Mouse (Mus musculus): ENCODE results near the gene Olfr70.

The Olfr70 gene

DNA sequence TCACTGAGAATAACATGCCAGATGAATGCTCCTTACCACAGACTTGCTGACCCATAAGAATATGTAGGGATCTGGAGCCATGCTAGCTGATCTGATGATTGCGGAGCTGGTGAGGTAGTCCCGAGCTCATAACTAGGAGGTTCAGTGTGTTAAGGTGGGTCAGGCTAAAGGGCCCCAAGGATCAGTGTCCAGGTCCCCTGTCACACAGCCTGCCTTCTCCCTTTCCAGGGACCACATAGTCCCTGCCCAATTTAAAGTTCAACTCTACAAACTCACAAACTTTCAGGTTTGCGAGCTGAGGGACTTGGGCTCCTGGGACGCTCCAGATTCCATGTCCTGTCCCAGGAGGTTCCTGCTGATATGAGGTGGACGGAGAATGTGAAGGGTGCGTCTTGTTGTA is at the start of gene Olfr70:
Gene Olfr70, minus strand, starts transcription at position 101 of the 400 bp plus-strand sequence.
- no peak for DNase-seq (ENCODE audit: low read depth, low spot score)

DNA sequence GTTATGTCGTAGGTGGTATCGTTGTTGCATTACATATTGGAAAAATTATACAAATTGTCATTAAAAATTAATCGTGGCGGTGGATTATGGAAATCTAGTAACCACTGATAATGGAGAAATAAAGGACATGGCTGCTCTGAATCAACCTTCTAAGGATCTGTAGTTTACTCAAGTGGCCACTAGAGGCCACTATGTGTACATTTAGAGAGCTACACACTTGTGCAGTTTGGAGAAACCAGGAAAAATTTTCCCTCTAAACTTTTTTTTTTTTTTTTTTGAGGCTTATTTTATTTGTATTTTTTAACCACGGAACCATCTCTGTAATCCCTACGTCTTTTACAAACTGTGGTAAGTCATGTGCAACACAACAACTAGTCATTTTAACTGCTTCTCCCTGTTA is 44.6 kb upstream of the Olfr70 start:
- DNase-seq (ENCODE audit: low read depth, low spot score): no peak

DNA sequence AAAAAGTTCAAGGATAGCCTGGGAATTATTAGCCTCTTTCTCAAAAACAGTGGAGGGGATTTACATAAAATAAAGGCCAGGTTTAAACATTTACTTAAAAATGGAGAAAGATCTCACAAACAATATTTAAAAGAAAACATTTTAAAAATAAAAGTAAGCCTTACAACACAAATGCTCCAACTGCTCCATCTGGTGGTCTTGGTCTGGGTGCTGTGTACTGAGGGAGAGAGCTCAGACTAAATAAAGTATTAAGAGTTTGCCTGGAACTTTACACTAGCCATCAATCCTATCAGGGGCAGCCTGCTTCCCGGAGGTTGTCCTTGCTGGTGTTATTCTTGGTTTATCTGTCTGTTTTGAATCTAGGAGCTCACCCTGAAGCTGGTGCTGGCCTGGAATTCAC is 42.5 kb upstream of the Olfr70 start:
- no peak for DNase-seq (ENCODE audit: low read depth, low spot score)

DNA sequence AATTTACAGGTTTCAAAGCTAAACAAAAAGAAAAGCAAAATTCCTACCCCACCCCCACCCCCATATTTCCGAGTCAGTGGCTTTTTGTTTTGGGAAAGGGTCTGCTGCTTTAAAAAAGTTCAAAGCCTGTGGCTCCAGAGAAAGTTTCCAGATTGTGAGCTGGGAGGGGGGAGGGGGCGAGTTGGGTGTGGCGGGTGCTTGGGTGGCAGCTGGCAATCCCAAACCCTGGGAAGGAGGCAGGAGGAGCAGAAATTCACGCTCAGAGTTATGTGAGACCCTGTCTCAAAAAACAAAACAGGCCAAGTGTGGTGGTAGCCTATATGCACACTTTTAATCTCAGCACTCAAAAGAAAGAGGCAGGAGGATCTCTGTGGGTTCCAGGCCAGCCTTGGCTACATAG is 42.0 kb upstream of the Olfr70 start:
- DNase-seq (ENCODE audit: low read depth, low spot score): no peak

DNA sequence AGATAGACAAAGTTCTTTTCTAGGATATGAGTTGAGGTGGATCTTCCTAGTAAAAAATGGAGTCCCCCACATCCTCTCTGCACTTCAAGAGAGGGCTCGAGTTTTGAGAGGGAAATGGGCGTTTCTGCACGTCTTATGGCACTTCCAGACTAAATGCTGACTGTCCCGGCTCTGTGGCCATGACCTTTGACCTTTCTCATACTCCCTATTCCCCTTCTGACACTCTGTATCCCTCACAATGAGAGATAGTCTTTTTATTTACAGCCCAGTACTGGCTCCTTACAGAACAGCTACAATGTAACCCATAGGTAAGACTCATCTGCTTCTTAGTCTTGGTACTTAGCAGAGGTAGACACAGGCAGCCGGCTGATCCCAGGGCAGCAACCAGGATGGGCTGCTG is 40.9 kb upstream of the Olfr70 start:
- DNase-seq (ENCODE audit: low read depth, low spot score): no peak

DNA sequence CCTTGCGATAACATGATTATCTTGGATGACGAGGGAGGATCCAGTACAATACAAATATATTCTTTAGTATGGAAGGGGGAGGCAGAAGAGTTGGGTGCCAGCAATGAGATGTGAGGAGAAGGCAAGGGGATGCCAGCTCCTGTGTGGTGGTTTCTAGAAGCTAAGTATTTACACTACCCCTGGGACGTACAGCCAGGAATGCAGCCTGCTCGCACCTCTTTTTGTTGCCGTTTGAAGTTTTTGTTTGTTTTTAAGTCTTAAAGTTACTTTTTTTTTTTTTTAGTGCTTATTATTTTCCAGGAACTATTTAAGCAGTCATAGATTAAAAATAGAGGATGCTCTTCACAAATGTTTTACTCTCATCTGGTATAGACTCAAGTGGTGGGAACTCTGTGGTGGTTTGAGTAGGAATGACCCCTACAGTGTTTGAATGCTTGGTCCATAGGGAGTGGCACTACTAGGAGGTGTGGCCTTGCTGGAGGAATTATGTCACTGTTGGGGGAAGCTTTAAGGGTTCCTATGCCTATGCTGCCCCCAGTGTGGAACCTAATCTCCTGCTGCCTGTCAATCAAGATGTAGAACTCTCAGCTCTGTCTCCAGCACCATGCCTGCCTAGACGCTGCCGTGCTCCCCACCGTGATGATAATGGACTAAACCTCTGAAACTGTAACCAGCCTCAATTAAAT is 38.5 kb upstream of the Olfr70 start:
- no peak for DNase-seq (ENCODE audit: low read depth, low spot score)

DNA sequence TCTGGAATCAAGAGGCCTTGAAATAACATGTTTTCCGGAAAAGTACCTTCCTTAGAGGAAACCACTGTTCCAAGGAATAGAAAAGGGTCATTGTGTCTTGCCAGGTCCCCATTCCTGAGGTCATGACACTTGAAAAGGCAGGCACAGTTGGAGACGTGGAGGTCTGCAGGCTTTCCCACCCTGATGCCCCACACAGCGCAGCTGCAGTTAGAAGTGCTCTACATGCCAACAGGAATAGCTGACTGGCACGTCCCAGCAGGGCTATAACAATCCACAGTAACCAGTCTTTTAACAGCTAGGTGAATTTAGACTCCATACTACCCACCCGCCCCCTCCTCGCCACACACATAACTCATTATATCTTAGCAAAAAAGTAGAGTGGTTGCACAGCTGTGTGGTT is 36.5 kb upstream of the Olfr70 start:
- no peak for DNase-seq (ENCODE audit: low read depth, low spot score)

DNA sequence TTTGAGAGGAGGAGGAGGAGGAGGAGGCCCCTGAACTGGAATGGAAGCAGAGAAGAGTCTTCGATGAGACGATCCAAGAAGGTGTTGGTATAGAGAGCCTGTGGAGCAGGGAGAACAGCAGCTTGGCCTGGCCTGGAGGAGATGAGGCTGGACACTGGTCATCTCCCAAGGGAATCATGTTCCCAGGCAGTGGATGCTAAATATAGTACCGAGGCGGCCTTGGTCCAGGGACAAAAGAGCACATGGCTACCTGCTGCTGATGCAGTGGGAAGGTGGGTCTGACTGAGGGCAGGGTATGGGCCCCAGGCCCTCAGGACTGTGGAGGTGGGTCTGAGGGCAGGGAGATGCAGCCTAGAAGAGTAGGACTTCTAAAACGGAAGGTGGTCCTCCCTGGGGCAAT is 32.6 kb upstream of the Olfr70 start:
- DNase-seq (ENCODE audit: low read depth, low spot score): no peak

DNA sequence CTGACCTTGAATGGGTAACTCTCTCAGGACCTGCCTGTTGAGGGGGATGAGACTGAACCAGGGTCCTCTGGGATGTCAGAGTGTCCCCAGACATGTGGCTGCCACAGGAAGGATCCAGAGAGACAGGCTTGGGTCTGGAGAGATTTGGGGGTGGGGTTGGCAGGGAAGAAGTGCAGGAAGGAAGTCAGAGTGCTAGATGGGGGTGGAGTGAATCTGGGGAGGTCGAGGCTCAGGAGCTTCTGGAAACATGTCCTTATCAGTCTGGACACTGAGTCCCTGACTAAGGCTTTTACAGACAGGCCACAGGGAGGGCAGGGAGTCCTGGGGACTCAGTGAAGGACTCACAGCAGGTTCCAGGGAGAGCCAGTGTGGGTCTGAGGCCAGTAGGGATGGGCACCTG is 31.6 kb upstream of the Olfr70 start:
- no peak for DNase-seq (ENCODE audit: low read depth, low spot score)

DNA sequence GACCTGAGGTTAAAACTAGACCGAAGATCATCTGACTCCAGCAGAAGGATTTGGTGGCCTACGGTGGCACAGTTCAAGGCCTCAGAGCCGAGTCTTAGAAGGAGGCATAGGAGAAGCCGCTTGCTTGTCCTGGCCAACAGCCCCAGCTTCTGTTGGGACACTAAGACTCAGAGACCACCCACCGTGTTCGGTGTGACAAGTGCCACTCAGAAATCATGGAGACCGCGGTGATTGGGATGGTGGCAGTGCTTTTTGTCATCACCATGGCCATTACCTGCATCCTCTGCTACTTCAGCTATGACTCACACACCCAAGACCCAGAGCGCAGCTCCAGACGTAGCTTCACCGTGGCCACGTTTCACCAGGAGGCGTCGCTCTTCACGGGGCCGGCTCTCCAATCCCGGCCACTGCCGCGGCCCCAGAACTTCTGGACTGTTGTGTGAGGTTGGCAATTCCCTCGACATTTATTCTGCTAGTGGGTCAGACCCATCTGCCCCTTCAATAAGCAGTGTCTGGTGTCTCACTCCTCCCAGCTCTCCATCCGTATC is 30.2 kb upstream of the Olfr70 start:
- DNase-seq (ENCODE audit: low read depth, low spot score): no peak

DNA sequence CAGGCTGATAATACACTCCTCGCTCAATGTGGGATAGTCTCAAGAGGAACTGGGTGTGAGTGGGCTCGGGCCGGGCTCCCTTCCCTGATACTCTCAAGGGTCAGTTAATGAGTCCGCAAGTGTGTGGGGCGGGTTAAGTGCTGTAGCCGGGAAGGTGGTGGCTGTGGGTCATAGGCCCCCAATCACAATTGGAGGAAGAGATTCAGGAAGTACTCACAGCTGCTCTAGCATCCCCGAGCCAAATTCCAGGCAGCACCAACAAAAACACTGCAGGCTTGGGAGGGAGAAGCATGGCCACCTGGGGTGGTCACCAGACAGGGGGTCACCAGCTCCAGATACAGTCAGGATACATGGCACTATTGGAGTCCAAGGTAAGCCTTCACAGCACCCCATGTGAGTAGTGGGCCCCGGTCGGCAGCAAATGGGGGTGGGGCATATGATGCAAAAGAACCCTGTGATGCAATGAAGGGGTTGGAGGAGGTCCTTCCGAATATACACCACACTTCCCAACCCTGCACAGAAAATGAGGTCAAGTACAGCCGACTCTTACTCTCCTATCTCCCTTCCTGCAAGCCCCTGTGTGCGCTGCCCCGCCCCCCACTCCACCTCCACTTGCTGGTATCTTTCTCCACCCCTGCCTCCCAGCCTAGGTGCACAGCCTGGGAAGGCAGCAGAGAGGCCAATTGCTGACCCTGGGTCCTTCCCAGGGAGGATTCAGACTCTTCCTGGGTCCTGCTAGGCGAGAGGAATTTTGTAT is 29.4 kb upstream of the Olfr70 start, which contains the start of gene Spaar:
Gene Spaar, plus strand, starts transcription at position 241 of the 757 bp plus-strand sequence.
- DNase-seq (ENCODE audit: low read depth, low spot score): no peak

DNA sequence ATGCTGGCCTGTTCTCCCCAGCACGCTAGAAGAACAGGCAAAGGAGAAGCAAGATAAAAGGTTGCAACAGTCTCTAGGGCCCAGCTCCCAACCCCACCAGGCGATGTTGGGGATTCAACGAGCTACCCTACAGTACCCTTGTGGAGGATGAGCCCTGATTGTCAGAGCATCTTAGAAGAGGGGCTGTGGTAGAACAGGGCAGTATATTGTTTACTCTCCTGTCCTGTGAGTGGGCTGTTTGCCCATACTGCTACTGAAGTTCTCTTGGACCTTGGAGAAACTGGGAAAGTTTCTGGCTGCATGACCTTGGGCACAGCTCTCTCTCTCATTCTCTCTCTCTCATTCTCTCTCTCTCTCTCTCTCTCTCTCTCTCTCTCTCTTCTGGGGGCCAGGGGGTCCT is 28.5 kb upstream of the Olfr70 start:
- DNase-seq (ENCODE audit: low read depth, low spot score): no peak

DNA sequence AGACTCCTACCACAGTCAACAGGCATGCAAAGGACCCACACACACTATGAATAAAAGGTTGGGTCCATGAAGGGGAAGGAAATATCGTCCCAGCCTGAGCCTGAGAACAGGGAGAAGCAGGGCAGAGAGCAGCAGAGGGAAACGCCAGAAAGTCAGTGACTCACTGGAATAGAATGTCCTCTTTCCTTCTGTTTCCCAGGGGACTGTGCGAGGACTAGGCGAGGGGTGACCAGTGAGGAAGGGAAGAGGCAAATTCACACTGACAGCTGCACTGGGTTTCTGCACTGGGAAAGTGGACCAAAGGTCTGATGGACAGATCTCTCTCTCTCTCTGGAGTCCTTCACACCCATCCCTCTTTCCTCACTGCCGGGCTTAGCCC is 28.0 kb upstream of the Olfr70 start:
- DNase-seq (ENCODE audit: low read depth, low spot score): no peak

DNA sequence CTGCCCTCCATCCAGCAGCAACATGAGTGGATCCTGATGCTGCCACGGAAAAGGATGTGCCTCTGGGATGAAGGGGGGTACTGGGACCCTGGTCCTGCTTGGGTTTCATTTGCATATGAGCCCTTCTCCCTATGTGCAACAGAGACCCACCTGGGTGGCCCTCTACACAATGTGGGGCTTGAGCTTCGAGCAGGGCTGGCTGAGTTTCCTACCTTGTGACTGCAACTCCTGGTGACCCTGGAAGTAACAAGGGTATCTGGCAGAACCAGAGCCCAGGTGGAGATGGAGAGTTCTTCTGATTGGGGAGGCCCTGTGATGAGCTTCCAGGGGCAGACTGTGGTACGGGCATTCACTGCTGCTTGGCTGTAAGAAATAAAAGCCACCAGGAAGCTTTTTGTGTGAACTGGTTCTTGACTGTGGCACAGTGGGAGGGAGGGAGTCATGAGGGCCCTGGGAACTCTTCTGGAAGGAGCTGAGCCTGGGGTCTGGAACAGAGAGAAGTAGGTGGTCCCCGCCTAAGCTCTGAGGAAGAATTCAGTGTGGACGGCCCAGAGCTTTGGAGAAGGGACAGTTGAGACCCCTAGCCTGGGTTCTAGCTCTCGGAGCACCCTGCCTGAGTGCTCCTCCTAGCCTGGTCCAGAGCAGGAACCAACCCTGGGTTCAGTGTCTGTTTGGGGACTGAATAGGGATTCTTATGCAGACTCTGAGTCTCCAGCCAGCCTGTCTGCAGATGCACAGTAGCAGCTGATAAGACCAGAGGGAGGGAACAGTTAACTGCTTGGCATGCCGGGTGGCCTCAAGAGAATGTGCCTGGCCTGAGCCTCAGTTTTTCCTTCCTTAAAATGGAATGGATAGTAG is 27.3 kb upstream of the Olfr70 start:
- DNase-seq (ENCODE audit: low read depth, low spot score): no peak

DNA sequence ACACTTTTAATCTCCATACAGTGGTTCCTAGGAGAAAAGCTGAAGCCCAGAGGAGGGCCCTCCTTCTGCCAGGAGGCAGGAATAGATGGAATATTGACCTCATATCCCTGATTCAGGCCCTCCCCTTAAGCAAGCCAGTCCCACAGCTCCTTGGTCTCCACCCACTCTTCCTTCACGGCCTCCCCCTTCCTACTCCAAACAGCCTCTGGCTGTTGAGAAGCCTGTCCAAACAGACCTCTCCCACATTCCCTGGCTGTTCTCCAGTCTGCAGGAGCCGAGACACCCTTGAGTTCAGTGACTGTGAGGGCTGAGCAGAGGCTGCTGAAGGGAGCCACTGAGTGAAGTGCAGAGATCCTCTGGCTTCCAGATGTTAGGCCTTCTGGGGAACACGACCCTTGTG is 26.4 kb upstream of the Olfr70 start, which contains the start of gene Hrct1:
Gene Hrct1, plus strand, starts transcription at position 194 of the 400 bp plus-strand sequence.
- DNase-seq (ENCODE audit: low read depth, low spot score): no peak

DNA sequence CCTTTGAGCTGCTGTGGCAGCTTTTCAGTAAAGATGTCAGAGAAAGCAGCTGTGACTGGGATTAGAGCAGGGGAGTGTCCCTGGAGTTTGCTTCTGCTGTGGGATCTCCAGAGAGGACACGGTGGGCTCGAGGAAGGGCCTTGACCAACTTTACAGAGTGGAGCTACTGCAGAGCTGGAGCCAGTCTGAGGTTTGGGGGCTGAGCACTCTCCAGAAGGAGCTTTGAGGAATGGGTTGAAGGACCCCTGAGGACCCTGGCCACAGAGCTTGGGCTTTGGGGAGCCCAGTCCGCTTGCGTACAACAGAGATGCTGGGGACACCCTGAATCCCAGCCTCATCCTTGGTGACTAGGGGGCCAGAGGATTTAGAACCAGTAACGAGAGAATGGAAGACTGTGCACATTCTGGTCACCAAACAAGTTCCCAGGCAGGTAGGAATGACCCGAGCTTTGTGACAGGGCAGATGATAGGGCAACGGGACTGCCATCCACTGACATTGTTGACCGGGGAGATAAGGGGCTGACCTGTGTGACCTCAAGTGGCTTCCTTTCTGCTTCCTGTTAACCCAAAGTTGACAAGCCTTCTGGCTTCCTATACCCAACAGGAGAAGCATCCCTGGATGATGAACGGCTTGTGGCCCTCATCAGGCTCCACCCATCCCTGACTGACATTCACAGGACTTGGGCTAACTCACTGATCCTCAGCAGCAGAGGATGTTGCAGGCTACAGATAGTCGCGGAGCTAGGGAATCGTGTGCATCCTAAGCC is 25.8 kb upstream of the Olfr70 start:
- DNase-seq (ENCODE audit: low read depth, low spot score): no peak

DNA sequence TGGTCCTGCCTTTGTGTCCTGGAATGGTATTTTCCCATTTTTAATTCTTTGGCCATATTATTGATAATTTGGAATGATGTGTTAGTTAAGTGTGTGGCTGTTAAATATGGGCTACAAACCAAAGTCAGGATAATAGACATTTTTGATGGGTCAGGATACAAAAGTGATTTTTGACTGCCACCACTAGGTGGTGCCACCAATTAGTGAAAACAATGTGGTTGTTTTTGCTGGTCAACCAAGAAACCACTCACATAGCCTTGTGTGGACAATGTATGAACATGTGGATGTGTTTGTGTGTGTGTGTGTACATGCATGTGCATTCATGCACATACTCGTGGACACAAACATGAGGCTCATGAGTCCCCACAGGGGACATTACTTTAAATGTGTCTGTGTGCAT is 24.2 kb upstream of the Olfr70 start:
- no peak for DNase-seq (ENCODE audit: low read depth, low spot score)

DNA sequence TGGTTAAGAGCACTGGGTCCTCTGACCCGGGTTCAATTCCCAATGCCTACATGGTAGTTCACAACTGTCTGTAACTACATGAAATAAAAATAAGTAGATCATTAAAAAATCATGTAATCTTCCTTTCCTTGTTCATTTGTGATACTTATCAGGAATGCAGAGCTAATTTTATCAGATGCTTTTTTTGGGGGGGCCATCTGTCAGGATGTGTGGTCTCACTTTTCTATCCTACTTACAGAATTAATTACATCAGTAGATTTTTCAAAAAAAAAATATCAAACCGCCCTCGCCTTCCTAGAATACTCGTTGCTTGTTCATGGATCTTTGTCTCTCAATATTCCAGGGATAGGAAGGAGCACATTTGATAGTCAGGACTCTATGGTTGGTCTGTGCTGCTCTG is 21.6 kb upstream of the Olfr70 start:
- DNase-seq (ENCODE audit: low read depth, low spot score): no peak

DNA sequence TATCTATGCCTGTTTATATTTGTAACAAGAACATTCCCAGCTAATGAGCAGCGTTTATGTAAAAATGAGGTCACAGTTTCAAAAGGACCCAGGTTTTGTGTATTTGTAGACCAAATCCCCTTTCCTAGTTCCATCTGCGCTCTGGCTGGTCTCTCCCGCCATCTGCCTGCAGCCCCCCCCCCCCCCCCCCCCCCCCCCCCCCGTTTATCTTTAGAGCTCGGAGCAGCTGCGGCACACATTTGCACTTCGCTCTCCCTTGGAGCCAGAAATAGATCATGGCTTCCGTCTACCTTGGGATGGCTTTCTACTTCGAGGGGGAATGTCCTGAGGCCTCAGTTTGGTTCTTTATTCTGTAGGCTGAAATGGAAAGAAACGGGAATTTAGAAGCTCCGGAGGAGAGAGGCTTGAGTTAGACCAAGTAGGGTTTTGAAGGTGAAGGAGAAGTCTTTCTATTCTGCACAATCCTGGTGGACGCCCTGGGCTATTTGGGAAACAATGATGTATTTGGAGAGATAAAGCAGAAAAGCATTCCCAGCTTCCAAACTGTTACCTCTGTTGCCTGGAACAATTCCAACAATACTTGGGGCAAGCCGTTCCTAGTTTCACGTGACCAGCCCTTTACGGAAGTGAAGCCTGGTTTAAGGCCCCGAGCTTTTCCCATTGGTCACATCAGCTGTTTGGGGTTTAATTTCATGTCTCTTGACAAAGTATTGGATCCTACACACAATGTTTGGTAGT is 20.1 kb upstream of the Olfr70 start:
- no peak for DNase-seq (ENCODE audit: low read depth, low spot score)

DNA sequence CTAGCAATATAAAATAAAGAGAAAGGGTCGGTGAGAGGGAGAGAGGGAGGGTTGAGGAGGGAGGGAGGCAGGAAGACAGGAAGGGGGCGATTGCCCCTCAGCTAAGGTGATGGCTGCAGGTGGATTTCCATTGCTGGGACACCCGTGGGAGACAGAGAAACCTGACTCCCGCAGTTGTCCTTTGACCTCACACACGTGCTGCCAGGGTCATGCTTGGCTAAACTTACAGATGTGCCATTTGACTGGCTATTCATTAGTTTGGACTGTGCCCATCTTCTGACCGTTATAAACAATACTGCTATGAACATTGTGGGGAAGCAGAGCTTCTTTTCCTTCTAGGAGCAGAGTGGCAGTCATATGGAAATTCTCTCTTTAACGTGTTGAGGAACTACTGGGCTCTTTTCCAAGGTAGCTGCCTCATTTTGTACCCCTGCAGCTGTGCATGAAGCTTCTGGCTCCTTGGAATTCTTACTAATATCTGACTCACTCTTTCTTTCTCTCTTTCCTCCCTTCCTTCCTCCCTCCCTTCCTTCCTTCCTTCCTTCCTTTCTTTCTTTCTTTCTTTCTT is 13.1 kb upstream of the Olfr70 start:
- DNase-seq (ENCODE audit: low read depth, low spot score): no peak

Measured in WW6 (cell line).